Mouse (Mus musculus) R1 (cell line): ENCODE data around the gene Fubp1.

Experiments used
- DNase-seq: peaks from one replicate; pipeline ENCODE4 v3.0.0-alpha.2; 2018; ENCODE audit warnings: low read depth, low spot score

Fubp1 gene

GRCm38 (mm10) chr3:152231333-152232100 lies 21.3 kb downstream of the Fubp1 start:
- DNase-seq = peak; percentile 84

GRCm38 (mm10) chr3:152235238-152235637 lies 25.0 kb downstream of the Fubp1 start:
- no peak for DNase-seq

GRCm38 (mm10) chr3:152235805-152236204 lies 25.6 kb downstream of the Fubp1 start:
- no peak for DNase-seq

- peak; percentile 44 for DNase-seq
These were observed 28.6 kb downstream of the Fubp1 start for GRCm38 (mm10) chr3:152238836-152239235.

- DNase-seq = no peak
These were observed 29.4 kb downstream of the Fubp1 start for GRCm38 (mm10) chr3:152239592-152239991.

- DNase-seq = no peak
These were observed 30.9 kb downstream of the Fubp1 start for GRCm38 (mm10) chr3:152241098-152241497.

GRCm38 (mm10) chr3:152243304-152243703 lies 33.1 kb downstream of the Fubp1 start:
- no peak for DNase-seq

GRCm38 (mm10) chr3:152245273-152245910 lies 35.2 kb downstream of the Fubp1 start:
- peak; percentile 60 for DNase-seq

GRCm38 (mm10) chr3:152247708-152248107 lies 37.5 kb downstream of the Fubp1 start:
- no peak for DNase-seq

- no peak for DNase-seq
These were observed 40.3 kb downstream of the Fubp1 start for GRCm38 (mm10) chr3:152250487-152250886.

- no peak for DNase-seq
These were observed 47.3 kb downstream of the Fubp1 start for GRCm38 (mm10) chr3:152257528-152257927.

- peak; percentile 76 for DNase-seq
These were observed 49.2 kb downstream of the Fubp1 start for GRCm38 (mm10) chr3:152259409-152259808.

GRCm38 (mm10) chr3:152260362-152260761 lies 50.1 kb downstream of the Fubp1 start:
- no peak for DNase-seq

- no peak for DNase-seq
These were observed 51.2 kb downstream of the Fubp1 start for GRCm38 (mm10) chr3:152261436-152261835.

- DNase-seq = peak; percentile 25
These were observed 51.7 kb downstream of the Fubp1 start for GRCm38 (mm10) chr3:152261948-152262347.

GRCm38 (mm10) chr3:152264374-152264773 lies 54.2 kb downstream of the Fubp1 start:
- no peak for DNase-seq

GRCm38 (mm10) chr3:152264830-152265229 lies 54.6 kb downstream of the Fubp1 start:
- DNase-seq = no peak

GRCm38 (mm10) chr3:152265351-152266035 lies 55.3 kb downstream of the Fubp1 start:
- DNase-seq = peak; percentile 64

- no peak for DNase-seq
These were observed 55.8 kb downstream of the Fubp1 start, which contains the start of gene Nexn for GRCm38 (mm10) chr3:152266036-152266421. Gene Nexn, minus strand, starts transcription at chr3:152266350.

- no peak for DNase-seq
These were observed 57.9 kb downstream of the Fubp1 start for GRCm38 (mm10) chr3:152268099-152268498.

- DNase-seq = no peak
These were observed 61.0 kb downstream of the Fubp1 start for GRCm38 (mm10) chr3:152271071-152271710.

- no peak for DNase-seq
These were observed 61.7 kb downstream of the Fubp1 start for GRCm38 (mm10) chr3:152271876-152272275.
